Mouse (Mus musculus) forebrain, postnatal 0 days (tissue): ENCODE data around the gene Exoc3l. TPM values are rescaled to one million over a fixed set of nuclear protein-coding genes. Genes with fewer than 3 reads are reported as not detected.
"Not testable (repeated sequence)": the region's sequence is repeated elsewhere in the genome, so short reads cannot be mapped to it uniquely, and the experiment has no call there.

ENCODE experiments used
- ATAC-seq: fragments of 200-750 bp; cut with Nextera tagmentation; 2 replicates; pipeline ENCODE4 v1.8.0; 2017; ENCODE audit warnings: mild to moderate bottlenecking, moderate library complexity
- DNase-seq: peaks from one replicate; pipeline ENCODE4 v3.0.0-alpha.2; 2015
- H3K27ac ChIP-seq: fragments of 300-500 bp; sonication (generic); 2 replicates; pipeline ENCODE4 v1.5.1; 2014; ENCODE audit warnings: low read depth, mild to moderate bottlenecking, antibody characterized with exemption, low read length, moderate library complexity, mixed read lengths
- H3K27me3 ChIP-seq: fragments of 300-500 bp; sonication (generic); 2 replicates; pipeline ENCODE4 v1.6.1; 2014; ENCODE audit warnings: mild to moderate bottlenecking, low read length, mixed read lengths; ENCODE audit not compliant: insufficient read depth
- H3K36me3 ChIP-seq: fragments of 300-500 bp; sonication (generic); 2 replicates; pipeline ENCODE4 v1.6.1; 2014; ENCODE audit warnings: mild to moderate bottlenecking, moderate library complexity; ENCODE audit not compliant: insufficient read depth
- H3K4me1 ChIP-seq: fragments of 300-500 bp; sonication (generic); 2 replicates; pipeline ENCODE4 v1.6.1; 2014; ENCODE audit warnings: antibody characterized with exemption; ENCODE audit not compliant: insufficient read depth
- H3K4me2 ChIP-seq: fragments of 300-500 bp; sonication (generic); 2 replicates; pipeline ENCODE4 v1.6.1; 2014; ENCODE audit warnings: low read depth, mild to moderate bottlenecking, moderate library complexity
- H3K4me3 ChIP-seq: fragments of 300-500 bp; sonication (generic); 2 replicates; pipeline ENCODE4 v1.5.1; 2014; ENCODE audit warnings: low read depth, low read length, mixed read lengths
- H3K9ac ChIP-seq: fragments of 300-500 bp; sonication (generic); 2 replicates; pipeline ENCODE4 v1.6.1; 2014; ENCODE audit warnings: mild to moderate bottlenecking
- H3K9me3 ChIP-seq: fragments of 300-500 bp; sonication (generic); 2 replicates; pipeline ENCODE4 v1.6.1; 2016; ENCODE audit warnings: low read length
- CTCF ChIP-seq: sonication (generic); IDR thresholded peaks from 2 replicates; pipeline ENCODE4 v1.5.1; 2016; ENCODE audit warnings: antibody characterized with exemption, control low read depth, low read depth
- WGBS: fragments of 180-500 bp; shearing (Covaris S2); extraction: QIAGEN DNeasy Blood & Tissue Kit; methylation state at CpG from one replicate; pipeline ENCODE4 v1.1.7; 2014; 5-methylcytosine and 5-hydroxymethylcytosine counted together
- polyA plus RNA-seq: library from polyadenylated mRNA; unstranded; fragments of >200 nt; fragmentation: Nextera tagmentation; extraction: Ambion mirVana; gene quantifications from 2 replicates; pipeline ENCODE4 v1.2.1, GENCODE M21; 2015
- total RNA-seq: library from RNA; depleted of rRNA; stranded (reverse); fragments of >200 nt; gene quantifications from 2 replicates; pipeline ENCODE4 v1.2.3, GENCODE M21; 2014

The Exoc3l gene
- total and polyA plus RNA-seq, 2 experiments from 2014 or later = 2.7 to 7.5 TPM

GRCm38 (mm10) chr8:105299962-105300361, 4.1 kb upstream of the Exoc3l start:
- Histone ChIP-seq H3K4me2 (no peak overlapping the region), H3K27ac (no peak overlapping the region), H3K4me3 (no peak overlapping the region), H3K4me1 (0 out of 2 replicates have a peak, but pooled peaks cover 9% of the 10 kb centered on the region), H3K27me3 (no peaks in the 10 kb centered on the region), H3K9ac (no peak overlapping the region), H3K36me3 (peaks cover 47% of the 10 kb centered on the region), H3K9me3 (no peaks in the 10 kb centered on the region)
- WGBS = 95% methylated on average over 8 of the region's 8 CpGs
- no peak for ATAC-seq
- no peak for DNase-seq
- no peak for TF ChIP-seq CTCF

GRCm38 (mm10) chr8:105298351-105299252, 2.7 kb upstream of the Exoc3l start:
- Histone ChIP-seq H3K27ac (no peak overlapping the region), H3K9ac (peak overlapping the region; percentile 95), H3K4me2 (peak overlapping the region; percentile 89), H3K36me3 (peaks cover 35% of the 10 kb centered on the region), H3K9me3 (no peaks in the 10 kb centered on the region), H3K4me3 (peak overlapping the region; percentile 96), H3K4me1 (0 out of 2 replicates have a peak, but pooled peaks cover 9% of the 10 kb centered on the region), H3K27me3 (no peaks in the 10 kb centered on the region)
- WGBS = 60% methylated on average over 18 of the region's 18 CpGs
- DNase-seq (no peak), ATAC-seq (no peak)
- no peak for TF ChIP-seq CTCF

- H3K27ac ChIP-seq = peak within 1 kb of the TSS; percentile 75
- 0 out of 2 replicates have a peak, but pooled peaks cover 9% of the 10 kb centered on the region for H3K4me1 ChIP-seq
- WGBS = under 1% methylated on average over 58 of the region's 58 CpGs
- peak within 1 kb of the TSS; percentile 96 for H3K4me3 ChIP-seq
- DNase-seq (peak; percentile 93), ATAC-seq (peak; percentile 97)
- peak within 1 kb of the TSS; percentile 95 for H3K9ac ChIP-seq
- H3K9me3 ChIP-seq = no peaks in the 10 kb centered on the region
- H3K4me2 ChIP-seq = peak within 1 kb of the TSS; percentile 89
- no peak for TF ChIP-seq CTCF
- H3K27me3 ChIP-seq = no peaks in the 10 kb centered on the region
- H3K36me3 ChIP-seq = peaks cover 27% of the 10 kb centered on the region
These were observed 1.8 kb upstream of the Exoc3l start, which contains the start of gene E2f4 for GRCm38 (mm10) chr8:105297511-105298192. E2f4 (plus strand) TSS chr8:105297663.

GRCm38 (mm10) chr8:105295256-105295655, 645 bp downstream of the Exoc3l start:
- Histone ChIP-seq H3K36me3 (peaks cover 5% of the 10 kb centered on the region), H3K27me3 (no peaks in the 10 kb centered on the region), H3K4me2 (no peak overlapping the region), H3K27ac (no peak overlapping the region), H3K4me3 (no peak overlapping the region), H3K9ac (no peak overlapping the region), H3K9me3 (no peaks in the 10 kb centered on the region), H3K4me1 (peaks cover 19% of the 10 kb centered on the region)
- ATAC-seq = no peak
- TF ChIP-seq CTCF = no peak
- WGBS = 72% methylated on average over 11 of the region's 11 CpGs
- no peak for DNase-seq

- H3K4me1 ChIP-seq = peaks cover 22% of the 10 kb centered on the region
- H3K9me3 ChIP-seq = no peaks in the 10 kb centered on the region
- no peaks in the 10 kb centered on the region for H3K27me3 ChIP-seq
- DNase-seq = no peak
- 61% methylated on average over 9 of the region's 9 CpGs for WGBS
- H3K27ac ChIP-seq = no peak overlapping the region
- no peak for TF ChIP-seq CTCF
- ATAC-seq = no peak
- no peak overlapping the region for H3K4me2 ChIP-seq
- no peak overlapping the region for H3K9ac ChIP-seq
- no peak overlapping the region for H3K4me3 ChIP-seq
- peaks cover under 1% of the 10 kb centered on the region for H3K36me3 ChIP-seq
These were observed 1.1 kb downstream of the Exoc3l start for GRCm38 (mm10) chr8:105294776-105295175.

GRCm38 (mm10) chr8:105293405-105293804, 2.5 kb downstream of the Exoc3l start:
- Histone ChIP-seq H3K4me1 (peaks cover 16% of the 10 kb centered on the region), H3K4me2 (no peak overlapping the region), H3K27me3 (no peaks in the 10 kb centered on the region), H3K36me3 (no peaks in the 10 kb centered on the region), H3K9ac (no peak overlapping the region), H3K4me3 (no peak overlapping the region), H3K27ac (no peak overlapping the region), H3K9me3 (no peaks in the 10 kb centered on the region)
- no peak for TF ChIP-seq CTCF
- no peak for DNase-seq
- no peak for ATAC-seq
- WGBS = 74% methylated on average over 19 of the region's 19 CpGs

- Histone ChIP-seq H3K27ac (no peak overlapping the region), H3K9ac (no peak overlapping the region), H3K4me3 (no peak overlapping the region), H3K9me3 (no peaks in the 10 kb centered on the region), H3K4me1 (peaks cover 17% of the 10 kb centered on the region), H3K36me3 (no peaks in the 10 kb centered on the region), H3K27me3 (no peaks in the 10 kb centered on the region), H3K4me2 (no peak overlapping the region)
- WGBS = 87% methylated on average over 7 of the region's 7 CpGs
- TF ChIP-seq CTCF = no peak
- no peak for ATAC-seq
- no peak for DNase-seq
These were observed 3.4 kb downstream of the Exoc3l start for GRCm38 (mm10) chr8:105292471-105292870.

GRCm38 (mm10) chr8:105291802-105292201, 4.1 kb downstream of the Exoc3l start:
- WGBS = 70% methylated on average over 3 of the region's 3 CpGs
- H3K36me3 ChIP-seq, H3K27ac ChIP-seq, DNase-seq, ATAC-seq, H3K9ac ChIP-seq, H3K4me3 ChIP-seq, H3K9me3 ChIP-seq, H3K27me3 ChIP-seq, H3K4me2 ChIP-seq: not testable (repeated sequence)
- H3K4me1 ChIP-seq = peaks cover 21% of the 10 kb centered on the region

GRCm38 (mm10) chr8:105291364-105291763, 4.5 kb downstream of the Exoc3l start:
- not testable (repeated sequence) for H3K27me3 ChIP-seq, H3K9me3 ChIP-seq, DNase-seq, H3K36me3 ChIP-seq, H3K27ac ChIP-seq, ATAC-seq, H3K4me3 ChIP-seq, H3K9ac ChIP-seq, H3K4me2 ChIP-seq
- peaks cover 26% of the 10 kb centered on the region for H3K4me1 ChIP-seq
- 89% methylated on average over 8 of the region's 8 CpGs for WGBS
